Mouse (Mus musculus) midbrain, embryonic 11.5 days (tissue): ENCODE results near the gene Helq. TPM values are rescaled to one million over a fixed set of nuclear protein-coding genes. Genes with fewer than 3 reads are reported as not detected.

Experiments used
- ATAC-seq: fragments of 200-750 bp; cut with Nextera tagmentation; 2 replicates; pipeline ENCODE4 v1.8.0; 2017; ENCODE audit warnings: moderate TSS enrichment, moderate library complexity; ENCODE audit not compliant: low FRiP score
- DNase-seq: peaks from one replicate; pipeline ENCODE4 v3.0.0; 2015; ENCODE audit warnings: low spot score; ENCODE audit errors: missing footprints
- H3K27ac ChIP-seq: fragments of 300-500 bp; sonication (generic); 2 replicates; pipeline ENCODE4 v1.5.1; 2014; ENCODE audit warnings: low read depth, low read length
- H3K27me3 ChIP-seq: fragments of 300-500 bp; sonication (generic); 2 replicates; pipeline ENCODE4 v1.6.1; 2014; ENCODE audit warnings: mild to moderate bottlenecking, low read length, moderate library complexity, mixed read lengths; ENCODE audit not compliant: control insufficient read depth, insufficient read depth
- H3K36me3 ChIP-seq: fragments of 300-500 bp; sonication (generic); 2 replicates; pipeline ENCODE4 v1.6.1; 2014; ENCODE audit warnings: mild to moderate bottlenecking, low read length, moderate library complexity, mixed read lengths; ENCODE audit not compliant: control insufficient read depth, insufficient read depth
- H3K4me1 ChIP-seq: fragments of 300-500 bp; sonication (generic); 2 replicates; pipeline ENCODE4 v1.6.1; 2014; ENCODE audit warnings: low read length; ENCODE audit not compliant: control insufficient read depth, insufficient read depth
- H3K4me2 ChIP-seq: fragments of 300-500 bp; sonication (generic); 2 replicates; pipeline ENCODE4 v1.6.1; 2014; ENCODE audit warnings: mild to moderate bottlenecking, moderate library complexity
- H3K4me3 ChIP-seq: fragments of 300-500 bp; sonication (generic); 2 replicates; pipeline ENCODE4 v1.5.1; 2014; ENCODE audit warnings: low read depth, low read length
- H3K9ac ChIP-seq: fragments of 300-500 bp; sonication (generic); 2 replicates; pipeline ENCODE4 v1.6.1; 2014; ENCODE audit warnings: low read length
- H3K9me3 ChIP-seq: fragments of 300-500 bp; sonication (generic); 2 replicates; pipeline ENCODE4 v1.6.1; 2016; ENCODE audit warnings: low read length; ENCODE audit not compliant: control insufficient read depth
- WGBS: fragments of 180-500 bp; shearing (Covaris S2); extraction: QIAGEN DNeasy Blood & Tissue Kit; methylation state at CpG from one replicate; pipeline ENCODE4 v1.1.7; 2014; 5-methylcytosine and 5-hydroxymethylcytosine counted together
- polyA plus RNA-seq: library from polyadenylated mRNA; unstranded; fragments of >200 nt; fragmentation: Nextera tagmentation; extraction: Ambion mirVana; gene quantifications from 2 replicates; pipeline ENCODE4 v1.2.1, GENCODE M21; 2014

Gene Helq
- polyA plus RNA-seq, 1 experiment from 2014 or later, result 17.6 TPM

DNA sequence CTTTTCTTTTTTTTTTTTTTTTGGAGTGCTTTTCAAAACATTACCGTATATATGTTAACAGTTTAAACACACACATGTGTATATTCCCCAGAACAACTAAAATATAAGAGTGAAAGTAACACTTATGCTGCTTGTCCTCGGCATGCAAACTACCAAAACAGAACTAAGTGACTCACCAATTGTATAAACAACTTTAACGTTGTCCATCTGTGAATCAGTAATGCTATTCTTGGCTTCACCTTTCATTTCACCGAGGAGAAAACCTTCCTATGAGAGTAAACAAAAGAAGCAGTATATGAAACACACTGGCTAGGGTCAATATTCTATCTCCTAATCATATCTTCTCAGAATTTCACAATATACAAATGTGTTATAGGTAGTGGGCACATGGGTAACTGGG lies 19.9 kb upstream of the Helq start:
- Histone ChIP-seq H3K4me3 (no peak overlapping the region), H3K27me3 (no peaks in the 10 kb centered on the region), H3K9ac (no peak overlapping the region), H3K4me2 (no peak overlapping the region), H3K36me3 (no peaks in the 10 kb centered on the region), H3K4me1 (peaks cover 3% of the 10 kb centered on the region; the same call in 1 of the 2 replicates), H3K27ac (no peak overlapping the region), H3K9me3 (no peaks in the 10 kb centered on the region)
- no peak for DNase-seq
- no peak for ATAC-seq
- WGBS, result 87% methylated on average over 4 of the region's 4 CpGs

DNA sequence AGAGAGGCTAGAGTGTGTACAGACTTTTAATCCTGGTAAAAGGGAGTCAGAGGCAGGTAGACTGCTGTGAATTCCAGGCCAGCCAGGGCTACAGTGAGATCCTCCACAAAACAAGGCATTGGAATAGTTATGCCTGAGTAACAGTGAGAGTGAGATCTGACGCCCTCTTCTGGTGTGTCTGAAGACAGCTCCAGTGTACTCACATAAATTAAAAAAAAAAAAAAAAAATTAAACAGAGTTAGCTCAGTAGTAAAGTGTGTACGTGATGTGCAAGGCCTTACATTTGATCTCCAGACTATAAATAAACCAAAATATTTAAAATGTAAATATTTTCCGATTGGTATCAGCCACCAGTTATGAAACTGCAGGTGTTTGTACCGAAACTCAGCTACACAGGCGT lies 4.3 kb downstream of the Helq start:
- Histone ChIP-seq H3K36me3 (peaks cover 6% of the 10 kb centered on the region), H3K9ac (no peak overlapping the region), H3K27me3 (no peaks in the 10 kb centered on the region), H3K4me1 (peaks cover 5% of the 10 kb centered on the region), H3K9me3 (no peaks in the 10 kb centered on the region), H3K27ac (no peak overlapping the region), H3K4me2 (no peak overlapping the region), H3K4me3 (no peak overlapping the region)
- DNase-seq (no peak), ATAC-seq (no peak)
- 83% methylated on average over 5 of the region's 5 CpGs for WGBS

DNA sequence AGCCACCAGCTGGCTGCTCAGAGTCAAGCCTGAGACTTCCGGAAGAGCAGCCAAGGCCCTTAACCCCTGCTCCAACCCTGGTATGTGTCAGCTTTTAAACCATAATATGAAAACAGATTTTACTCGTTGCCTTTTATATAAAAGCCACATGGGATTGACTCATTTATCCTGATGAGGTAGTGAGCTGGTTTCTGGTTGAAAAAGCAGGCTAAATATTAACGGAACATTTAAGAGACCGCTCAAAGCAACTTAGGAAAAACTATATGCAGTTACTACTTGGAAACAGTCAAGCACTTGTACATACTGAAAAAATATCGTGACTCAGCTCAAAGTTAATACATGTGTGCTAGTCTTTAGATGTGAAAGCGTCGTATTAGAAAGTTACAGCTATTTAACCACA lies 6.1 kb downstream of the Helq start:
- WGBS, result 94% methylated on average over 7 of the region's 7 CpGs

DNA sequence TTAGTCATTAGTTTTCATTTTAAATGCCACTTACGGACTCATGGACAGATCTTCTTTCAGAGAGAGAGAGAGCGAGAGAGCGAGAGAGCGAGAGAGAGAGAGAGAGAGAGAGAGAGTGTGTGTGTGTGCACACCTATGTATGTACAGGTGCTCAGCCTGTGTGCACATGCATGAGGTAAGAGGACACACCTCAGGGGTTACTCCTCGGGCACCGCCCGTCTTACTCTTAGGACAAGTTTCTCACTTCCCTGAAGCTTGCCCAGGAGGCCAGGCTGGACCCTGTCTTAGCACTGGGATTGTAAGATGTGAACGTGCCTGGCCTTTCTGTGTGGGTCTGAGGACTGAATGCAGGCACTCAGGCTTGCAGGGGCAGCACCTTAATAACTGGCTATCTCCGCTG lies 10.9 kb downstream of the Helq start:
- Histone ChIP-seq H3K4me3 (no peak overlapping the region), H3K27ac (no peak overlapping the region), H3K9ac (no peak overlapping the region), H3K36me3 (peaks cover 13% of the 10 kb centered on the region), H3K27me3 (no peaks in the 10 kb centered on the region), H3K9me3 (no peaks in the 10 kb centered on the region), H3K4me1 (no peaks in the 10 kb centered on the region), H3K4me2 (no peak overlapping the region)
- DNase-seq (peak; percentile 21), ATAC-seq (no peak)
- 93% methylated on average over 9 of the region's 9 CpGs for WGBS

More for the DNA sequence above, 6.1 kb downstream of the Helq start:
- no peaks in the 10 kb centered on the region for H3K27me3 ChIP-seq
- no peak for ATAC-seq
- no peaks in the 10 kb centered on the region for H3K9me3 ChIP-seq
- H3K4me2 ChIP-seq, result no peak overlapping the region
- peaks cover 6% of the 10 kb centered on the region for H3K36me3 ChIP-seq
- H3K9ac ChIP-seq, result no peak overlapping the region
- peaks cover under 1% of the 10 kb centered on the region; the same call in 1 of the 2 replicates for H3K4me1 ChIP-seq
- H3K4me3 ChIP-seq, result no peak overlapping the region
- DNase-seq, result no peak
- H3K27ac ChIP-seq, result no peak overlapping the region

DNA sequence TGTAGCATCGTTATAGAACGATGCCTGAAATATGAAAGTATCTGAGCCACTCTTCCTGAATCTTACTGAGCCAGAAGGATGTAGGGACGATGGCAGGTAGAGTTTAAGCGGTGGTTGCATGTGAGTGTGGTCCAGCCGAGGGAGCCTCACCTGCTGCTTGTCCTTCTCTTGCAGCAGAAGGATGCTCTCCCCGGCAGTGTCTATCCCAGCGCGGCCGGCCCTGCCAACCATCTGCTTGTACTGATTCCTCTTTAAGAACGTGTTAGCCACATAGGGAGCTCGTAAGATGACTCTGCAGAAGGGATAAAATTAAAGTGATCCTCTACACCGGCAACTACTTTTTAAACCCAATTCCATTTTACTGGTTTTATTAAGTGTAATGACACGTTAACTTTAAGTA lies 19.4 kb downstream of the Helq start:
- H3K36me3 ChIP-seq, result peaks cover 14% of the 10 kb centered on the region
- ATAC-seq, result no peak
- H3K4me2 ChIP-seq, result no peak overlapping the region

DNA sequence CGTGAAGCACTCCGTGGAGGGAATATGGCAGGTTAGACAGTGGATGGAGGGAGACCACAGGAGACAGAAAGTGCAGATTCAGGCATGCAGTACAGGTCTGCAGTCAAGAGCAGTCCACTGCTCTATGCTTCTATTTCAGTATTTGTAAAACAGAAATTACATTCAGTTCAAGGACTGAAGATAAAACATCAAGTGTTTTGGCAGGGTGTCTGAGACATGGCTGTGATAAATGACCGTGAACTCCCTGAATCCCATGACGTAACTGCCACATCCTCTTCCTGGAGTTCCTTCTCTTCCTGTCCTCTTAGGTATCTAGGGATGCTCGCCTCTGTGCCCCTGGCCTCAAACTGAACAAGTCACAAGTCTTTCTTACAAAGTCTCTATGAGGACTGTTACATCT lies 21.5 kb downstream of the Helq start:
- WGBS, result 94% methylated on average over 5 of the region's 5 CpGs
- Histone ChIP-seq H3K4me1 (no peaks in the 10 kb centered on the region), H3K9ac (no peak overlapping the region), H3K4me2 (no peak overlapping the region), H3K27ac (no peak overlapping the region), H3K27me3 (no peaks in the 10 kb centered on the region), H3K36me3 (peaks cover 9% of the 10 kb centered on the region), H3K9me3 (no peaks in the 10 kb centered on the region), H3K4me3 (no peak overlapping the region)
- ATAC-seq, result no peak
- peak; percentile 57 for DNase-seq

More for the DNA sequence above, 19.4 kb downstream of the Helq start:
- H3K27ac ChIP-seq, result no peak overlapping the region
- H3K27me3 ChIP-seq, result no peaks in the 10 kb centered on the region
- no peak overlapping the region for H3K4me3 ChIP-seq
- H3K9ac ChIP-seq, result no peak overlapping the region
- DNase-seq, result no peak
- no peaks in the 10 kb centered on the region for H3K9me3 ChIP-seq
- no peaks in the 10 kb centered on the region for H3K4me1 ChIP-seq
- 95% methylated on average over 13 of the region's 13 CpGs for WGBS

DNA sequence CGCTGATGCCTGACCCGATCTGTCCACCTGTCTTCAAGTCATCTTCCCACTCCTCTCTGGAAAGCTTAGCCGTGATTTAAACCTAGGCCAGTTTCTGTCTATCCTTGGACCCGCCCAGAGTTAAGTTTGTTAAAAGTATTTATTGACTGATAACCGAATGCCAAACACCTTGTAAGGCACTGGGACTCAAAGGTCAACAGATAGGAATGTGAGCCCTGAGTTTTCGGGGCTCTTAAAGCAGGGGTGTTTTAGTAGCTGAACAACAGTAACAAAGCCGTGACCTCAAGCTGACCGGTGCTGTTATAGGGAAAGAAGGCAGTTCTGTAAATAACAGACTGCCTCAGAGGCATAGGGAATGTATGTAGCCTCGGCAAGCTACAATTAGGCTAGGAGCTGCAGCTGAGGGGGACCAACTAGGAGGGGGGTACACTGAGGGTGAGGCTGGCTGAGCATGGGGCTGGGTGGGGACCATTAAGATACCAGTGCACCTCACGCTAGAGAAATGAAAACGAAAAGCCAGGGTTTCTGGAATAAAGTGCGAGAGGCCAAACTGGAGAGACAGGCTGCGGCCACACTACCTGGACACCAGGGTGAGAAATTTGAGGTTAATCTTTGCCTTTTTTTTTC lies 22.5 kb downstream of the Helq start:
- no peak for DNase-seq
- WGBS, result 93% methylated on average over 13 of the region's 13 CpGs
- H3K36me3 ChIP-seq, result peaks cover 14% of the 10 kb centered on the region

DNA sequence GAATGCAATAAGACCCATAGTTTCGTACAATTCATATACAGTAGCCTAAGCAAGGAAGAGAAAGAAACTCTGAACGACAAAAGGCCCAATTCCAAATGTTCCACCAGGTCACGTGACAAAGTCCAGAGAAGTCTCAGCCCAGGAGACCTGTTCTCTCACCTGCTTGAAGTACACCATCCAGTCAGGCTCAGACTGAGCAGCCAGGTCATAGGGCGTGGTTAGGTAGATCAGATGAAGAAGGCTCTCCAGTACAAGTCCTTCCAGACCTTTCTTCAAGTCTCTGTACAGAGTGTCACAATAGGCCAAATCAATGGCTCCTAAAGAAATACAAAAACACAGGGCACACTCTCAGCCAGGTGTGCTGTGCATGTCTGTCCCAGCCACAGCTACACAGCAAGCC lies 26.8 kb downstream of the Helq start:
- no peak for DNase-seq
- no peaks in the 10 kb centered on the region for H3K9me3 ChIP-seq
- no peak overlapping the region for H3K9ac ChIP-seq
- WGBS, result 93% methylated on average over 4 of the region's 4 CpGs
- H3K4me3 ChIP-seq, result no peak overlapping the region
- peaks cover 20% of the 10 kb centered on the region for H3K36me3 ChIP-seq
- H3K27ac ChIP-seq, result no peak overlapping the region
- ATAC-seq, result no peak
- H3K4me1 ChIP-seq, result no peaks in the 10 kb centered on the region
- H3K27me3 ChIP-seq, result no peaks in the 10 kb centered on the region
- H3K4me2 ChIP-seq, result no peak overlapping the region

More for the DNA sequence above, 22.5 kb downstream of the Helq start:
- Histone ChIP-seq H3K9ac (no peak overlapping the region), H3K4me2 (no peak overlapping the region), H3K27ac (no peak overlapping the region), H3K27me3 (no peaks in the 10 kb centered on the region), H3K4me3 (no peak overlapping the region), H3K4me1 (no peaks in the 10 kb centered on the region), H3K9me3 (no peaks in the 10 kb centered on the region)
- ATAC-seq, result no peak

DNA sequence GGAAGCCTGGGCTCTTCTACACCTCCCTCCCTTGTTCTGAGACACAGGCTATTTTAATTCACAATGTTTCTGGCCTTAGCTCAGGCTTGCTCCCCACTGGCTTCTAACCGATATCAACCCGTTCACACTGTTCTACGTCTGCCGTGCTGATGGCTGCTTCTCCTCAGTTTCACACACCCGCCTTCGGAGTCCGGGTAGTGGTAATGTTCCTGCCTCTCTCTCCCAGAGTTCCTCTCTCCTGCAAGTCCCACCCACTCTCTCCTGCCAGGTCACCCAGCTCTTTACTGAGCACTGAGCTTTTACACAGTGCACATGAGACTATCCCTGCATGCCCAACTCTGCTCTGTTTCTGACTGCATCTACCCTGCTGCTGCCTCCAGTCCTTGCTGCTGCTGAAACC lies 32.4 kb downstream of the Helq start:
- H3K27me3 ChIP-seq, result no peaks in the 10 kb centered on the region
- H3K4me2 ChIP-seq, result no peak overlapping the region
- no peaks in the 10 kb centered on the region for H3K9me3 ChIP-seq
- no peak overlapping the region for H3K4me3 ChIP-seq
- peaks cover 39% of the 10 kb centered on the region for H3K36me3 ChIP-seq
- no peak overlapping the region for H3K27ac ChIP-seq
- 97% methylated on average over 7 of the region's 7 CpGs for WGBS
- no peak overlapping the region for H3K9ac ChIP-seq
- ATAC-seq (no peak), DNase-seq (no peak)
- no peaks in the 10 kb centered on the region for H3K4me1 ChIP-seq
